13 mouse cellular contexts compared by ENCODE assay signal in the genomic region with DNA sequence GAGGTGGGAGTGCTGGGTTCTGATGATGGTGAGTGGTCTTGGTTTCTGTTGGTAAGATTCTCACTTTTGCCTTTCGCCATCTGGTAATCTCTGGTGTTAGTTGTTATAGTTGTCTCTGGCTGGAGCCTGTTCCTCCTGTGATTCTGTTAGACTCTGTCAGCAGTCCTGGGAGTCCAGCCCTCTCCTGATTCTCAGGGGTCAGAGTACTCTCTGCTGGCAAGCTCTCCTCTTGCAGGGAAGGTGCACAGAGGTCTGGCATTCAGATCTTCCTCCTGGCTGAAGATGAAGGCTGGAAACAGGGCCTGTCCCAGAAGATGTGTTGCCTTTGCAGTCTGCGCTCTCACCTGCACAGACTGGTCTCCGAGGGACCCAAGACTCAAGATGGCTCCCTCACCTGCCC. TPM values are rescaled to one million over a fixed set of nuclear protein-coding genes. Genes with fewer than 3 reads are reported as not detected.
"Had no signal": no experiment of that assay in that cellular context is flagged by ENCODE, and none has a peak within 500 bp of the region (broad histone marks: within the 10 kb centered on the region; RNA-seq: fewer than 3 reads in every experiment).

No protein-coding gene starts in this region.

RNA-seq across cellular contexts. Expression of gene Ghsr, which starts 29.8 kb away (rescaled TPM):
- polyA plus RNA-seq: embryonic facial prominence, embryonic 10.5 days; embryonic facial prominence, embryonic 11.5 days; embryonic facial prominence, embryonic 12.5 days; embryonic facial prominence, embryonic 13.5 days; embryonic facial prominence, embryonic 14.5 days; embryonic facial prominence, embryonic 15.5 days; forebrain, embryonic 10.5 days; forebrain, embryonic 11.5 days; forebrain, embryonic 12.5 days; forebrain, embryonic 13.5 days; forebrain, embryonic 14.5 days; forebrain, embryonic 15.5 days; gonadal fat pad, adult 2 months had no signal
